Mouse (Mus musculus): ENCODE data around the gene Olfr1. TPM values are rescaled to one million over a fixed set of nuclear protein-coding genes. Genes with fewer than 3 reads are reported as not detected.

The Olfr1 gene
- total RNA-seq (2021) = not detected
- long read RNA-seq, experiment 1 = 0 reads
- long read RNA-seq, experiment 2 = 0 reads

DNA sequence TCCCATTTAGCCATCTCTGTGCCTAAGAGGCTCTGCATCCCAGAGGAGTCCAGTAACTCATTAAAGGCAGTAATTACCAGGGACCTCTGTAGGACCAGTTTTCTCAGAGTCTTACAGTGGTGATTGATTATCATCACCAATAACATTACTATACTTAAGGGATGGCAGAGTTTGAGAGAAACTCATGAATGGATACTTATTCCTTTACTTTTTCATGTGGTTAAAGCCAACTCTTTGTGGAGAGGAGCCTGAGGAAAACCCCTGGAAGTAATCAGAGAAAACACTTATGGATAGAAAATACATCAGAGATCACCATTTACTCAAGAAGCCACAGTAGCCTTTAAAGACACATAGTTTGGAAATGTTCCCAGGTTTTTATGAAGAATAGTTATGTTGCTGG lies at the start of gene Olfr1:
Gene Olfr1 (minus strand): TSS at position 101 of the 400 bp plus-strand sequence.
- DNase-seq (ENCODE audit: low spot score in 2 of 2) = no peak

DNA sequence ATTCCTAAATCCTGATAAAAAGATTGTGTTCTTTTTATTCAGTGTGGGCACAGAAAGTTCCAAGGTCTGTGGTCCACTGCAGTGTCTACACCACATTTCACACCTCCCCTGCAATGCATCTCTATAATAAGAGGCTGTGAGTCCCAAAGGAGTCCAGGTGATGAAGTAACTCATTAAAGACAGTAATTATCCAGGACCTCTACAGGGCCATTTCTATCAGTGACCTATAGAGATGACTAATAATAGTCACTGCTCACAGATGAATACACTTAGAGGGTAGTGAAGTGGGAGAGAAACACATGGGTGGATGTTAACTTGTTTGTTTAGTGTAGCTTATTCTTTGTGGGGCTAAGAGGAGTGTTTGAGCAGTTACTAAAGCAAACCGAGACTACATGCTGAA lies 29.0 kb upstream of the Olfr1 start, which contains the start of gene Olfr378:
Gene Olfr378 (minus strand): TSS at position 101 of the 400 bp plus-strand sequence.
- DNase-seq (ENCODE audit: low spot score in 2 of 2) = no peak

DNA sequence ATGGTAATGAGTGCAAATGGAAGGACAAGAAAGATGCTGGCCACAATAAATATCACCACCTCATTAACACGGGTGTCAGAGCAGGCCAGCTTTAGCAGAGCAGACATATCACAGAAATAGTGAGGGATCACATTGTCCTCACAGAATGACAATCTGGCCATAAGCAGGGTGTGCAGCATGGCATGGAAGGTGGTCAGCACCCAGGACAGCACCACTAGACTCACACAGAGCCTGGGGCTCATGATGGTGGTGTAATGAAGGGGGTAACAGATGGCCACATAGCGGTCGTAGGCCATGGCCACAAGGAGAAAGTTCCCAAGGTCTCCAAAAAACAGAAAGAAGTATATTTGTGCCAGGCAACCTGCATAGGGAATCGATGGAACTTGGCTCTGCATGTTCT lies 4.0 kb downstream of the Olfr1 start:
- no peak for DNase-seq (ENCODE audit: low spot score in 2 of 2)

DNA sequence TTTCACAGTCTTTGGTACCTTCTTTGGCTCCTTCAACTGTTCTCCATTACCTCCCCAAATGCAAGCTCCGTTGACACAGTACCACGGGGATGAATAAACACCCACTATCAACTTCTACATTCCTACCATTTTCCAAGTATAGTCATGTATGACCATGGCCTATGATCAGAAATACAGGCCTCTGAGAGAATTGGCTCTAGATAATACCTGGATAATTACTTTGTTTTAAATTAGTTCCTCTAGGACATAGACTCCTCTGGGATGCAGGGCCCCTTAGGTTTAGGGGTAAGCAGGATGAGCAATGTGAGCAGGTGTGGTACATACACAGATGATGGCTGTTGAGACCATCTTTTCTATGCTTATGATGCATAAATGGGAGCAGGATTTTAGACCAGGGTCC lies 28.5 kb downstream of the Olfr1 start, which contains the start of gene Olfr376:
Gene Olfr376 (plus strand): TSS at position 301 of the 400 bp plus-strand sequence.
- DNase-seq (ENCODE audit: low spot score in 2 of 2) = no peak

DNA sequence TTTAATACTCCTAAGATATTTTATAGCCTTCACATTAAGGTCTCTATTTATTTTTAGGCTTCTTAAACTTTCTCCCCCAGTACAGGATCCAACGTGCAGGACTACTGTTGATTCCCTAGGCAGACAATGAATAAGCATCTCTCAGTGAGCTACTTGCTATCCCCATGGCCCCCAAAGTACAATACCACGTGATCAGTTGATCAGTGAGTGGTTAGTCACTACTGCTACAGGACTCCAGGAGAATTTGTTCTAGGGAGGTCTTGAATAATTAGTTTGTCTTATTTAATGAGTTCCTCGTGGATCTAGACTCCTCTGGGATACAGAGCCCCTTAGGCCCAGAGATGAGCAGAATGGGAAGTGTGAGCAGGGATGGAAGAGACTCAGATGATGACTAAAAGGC lies 48.9 kb downstream of the Olfr1 start, which contains the start of gene Olfr20:
Gene Olfr20 (plus strand): TSS at position 301 of the 400 bp plus-strand sequence.
- DNase-seq (ENCODE audit: low spot score in 2 of 2) = no peak

Other genes starting within 250 kb of the Olfr1 start
- gene P2rx5, start 239.2 kb downstream of the Olfr1 start, total RNA-seq (2021) = under 1 TPM; 0.35 to 0.54 TPM
- gene Emc6, start 222.6 kb downstream of the Olfr1 start, total RNA-seq (2021) = 10 to 100 TPM; 48.0 to 53.3 TPM
- 10 to 100 TPM in 1 of 2 experiments, 1 to 10 TPM in 1; 9.2 to 10.6 TPM for gene Tax1bp3, start 222.5 kb downstream of the Olfr1 start, total RNA-seq (2021)
- gene Ctns, start 200.6 kb downstream of the Olfr1 start, total RNA-seq (2021) = 10 to 100 TPM; 18.6 to 20.8 TPM
- 1 to 10 TPM; 2.8 to 2.9 TPM for gene Shpk, start 200.2 kb downstream of the Olfr1 start, total RNA-seq (2021)
- under 1 TPM in 1 of 2 experiments, not detected in 1; 0.21 TPM for gene Trpv1, start 165.3 kb downstream of the Olfr1 start, total RNA-seq (2021)
- under 1 TPM; 0.30 to 0.44 TPM for gene Trpv3, start 132.2 kb downstream of the Olfr1 start, total RNA-seq (2021)
- 10 to 100 TPM; 12.4 to 13.4 TPM for gene Aspa, start 70.0 kb downstream of the Olfr1 start, total RNA-seq (2021)
- not detected for gene Gm49340, start 69.9 kb downstream of the Olfr1 start, total RNA-seq (2021)
- gene Spata22, start 69.9 kb downstream of the Olfr1 start, total RNA-seq (2021) = not detected
- not detected for gene Olfr20, start 48.8 kb downstream of the Olfr1 start, total RNA-seq (2021)
- gene Olfr376, start 28.4 kb downstream of the Olfr1 start, total RNA-seq (2021) = not detected
- gene Olfr378, start 28.9 kb upstream of the Olfr1 start, total RNA-seq (2021) = not detected
- gene Olfr380, start 57.9 kb upstream of the Olfr1 start, total RNA-seq (2021) = not detected
- gene Olfr381, start 92.0 kb upstream of the Olfr1 start, total RNA-seq (2021) = not detected
- gene Olfr382, start 117.6 kb upstream of the Olfr1 start, total RNA-seq (2021) = not detected
- not detected for gene Olfr385, start 193.4 kb upstream of the Olfr1 start, total RNA-seq (2021)
- gene Olfr384, start 199.0 kb upstream of the Olfr1 start, total RNA-seq (2021) = not detected

All from left cerebral cortex, adult 18-20 months (tissue).